Mouse (Mus musculus) embryonic facial prominence, embryonic 11.5 days (tissue): ENCODE results near the gene Bcl2a1b. TPM values are rescaled to one million over a fixed set of nuclear protein-coding genes. Genes with fewer than 3 reads are reported as not detected.
"Not testable (repeated sequence)": the region's sequence is repeated elsewhere in the genome, so short reads cannot be mapped to it uniquely, and the experiment has no call there.

Experiments used
- ATAC-seq: fragments of 200-750 bp; cut with Nextera tagmentation; replicated peaks from 2 replicates; pipeline ENCODE4 v1.8.0; 2017; ENCODE audit warnings: low read depth; ENCODE audit not compliant: insufficient number of reproducible peaks, low FRiP score, low TSS enrichment
- DNase-seq: peaks from one replicate; pipeline ENCODE4 v3.0.0-alpha.2; 2015; ENCODE audit warnings: low spot score
- H3K27ac ChIP-seq: fragments of 300-500 bp; sonication (generic); replicated peaks from 2 replicates; pipeline ENCODE4 v1.5.1; 2014; ENCODE audit warnings: mild to moderate bottlenecking, low read depth, low read length, control low read depth
- H3K27me3 ChIP-seq: fragments of 300-500 bp; sonication (generic); 2 replicates; pipeline ENCODE4 v1.6.1; 2014; ENCODE audit warnings: mild to moderate bottlenecking, low read length, moderate library complexity, mixed read lengths; ENCODE audit not compliant: control insufficient read depth, insufficient read depth
- H3K36me3 ChIP-seq: fragments of 300-500 bp; sonication (generic); replicated peaks from 2 replicates; pipeline ENCODE4 v1.6.1; 2014; ENCODE audit warnings: low read depth, mild to moderate bottlenecking, low read length, moderate library complexity, mixed read lengths; ENCODE audit not compliant: control insufficient read depth, insufficient read depth
- H3K4me1 ChIP-seq: fragments of 300-500 bp; sonication (generic); 2 replicates; pipeline ENCODE4 v1.6.1; 2014; ENCODE audit warnings: low read length, mixed read lengths; ENCODE audit not compliant: control insufficient read depth, insufficient read depth
- H3K4me2 ChIP-seq: fragments of 300-500 bp; sonication (generic); 2 replicates; pipeline ENCODE4 v1.6.1; 2014; ENCODE audit warnings: low read depth, mild to moderate bottlenecking, control low read depth, low read length, moderate library complexity
- H3K4me3 ChIP-seq: fragments of 300-500 bp; sonication (generic); 2 replicates; pipeline ENCODE4 v1.5.1; 2014; ENCODE audit warnings: low read depth, low read length, control low read depth
- H3K9ac ChIP-seq: fragments of 300-500 bp; sonication (generic); replicated peaks from 2 replicates; pipeline ENCODE4 v1.6.1; 2014; ENCODE audit warnings: mild to moderate bottlenecking, control low read depth, low read length
- H3K9me3 ChIP-seq: fragments of 300-500 bp; sonication (generic); replicated peaks from 2 replicates; pipeline ENCODE4 v1.6.1; 2016; ENCODE audit warnings: mild to moderate bottlenecking, low read length, inconsistent platforms, mixed read lengths; ENCODE audit not compliant: control insufficient read depth
- WGBS: fragments of 180-500 bp; shearing (Covaris S2); extraction: QIAGEN DNeasy Blood & Tissue Kit; methylation state at CpG from one replicate; pipeline ENCODE4 v1.1.7; 2014; 5-methylcytosine and 5-hydroxymethylcytosine counted together
- polyA plus RNA-seq: library from polyadenylated mRNA; unstranded; fragments of >200 nt; fragmentation: Nextera tagmentation; extraction: Ambion mirVana; gene quantifications from 2 replicates; pipeline ENCODE4 v1.2.1, GENCODE M21; 2014

Bcl2a1b gene
- polyA plus RNA-seq, 1 experiment from 2014 or later = not detected

DNA sequence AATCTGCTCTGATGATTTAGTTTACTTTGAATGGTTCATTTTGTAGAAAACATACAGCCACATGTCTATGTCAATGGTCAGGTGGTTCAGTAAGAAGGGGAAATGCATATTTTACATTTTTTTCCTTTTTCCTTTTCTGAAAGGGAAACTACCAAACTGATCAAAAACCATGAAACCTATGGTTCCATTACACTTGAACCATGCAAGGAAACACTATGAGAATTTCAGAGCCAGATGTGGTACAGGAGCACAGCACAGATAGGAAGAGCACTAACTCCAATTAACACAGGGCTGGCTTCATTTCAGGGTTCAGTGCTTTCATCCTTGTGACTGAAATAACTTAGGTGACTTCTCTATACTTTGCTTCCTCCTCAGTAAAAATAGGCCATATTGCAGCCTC, 3.2 kb downstream of the Bcl2a1b start:
- ATAC-seq, H3K4me1 ChIP-seq, H3K4me3 ChIP-seq, H3K4me2 ChIP-seq, H3K27me3 ChIP-seq, DNase-seq, H3K27ac ChIP-seq, H3K9ac ChIP-seq, H3K9me3 ChIP-seq, H3K36me3 ChIP-seq: not testable (repeated sequence)

DNA sequence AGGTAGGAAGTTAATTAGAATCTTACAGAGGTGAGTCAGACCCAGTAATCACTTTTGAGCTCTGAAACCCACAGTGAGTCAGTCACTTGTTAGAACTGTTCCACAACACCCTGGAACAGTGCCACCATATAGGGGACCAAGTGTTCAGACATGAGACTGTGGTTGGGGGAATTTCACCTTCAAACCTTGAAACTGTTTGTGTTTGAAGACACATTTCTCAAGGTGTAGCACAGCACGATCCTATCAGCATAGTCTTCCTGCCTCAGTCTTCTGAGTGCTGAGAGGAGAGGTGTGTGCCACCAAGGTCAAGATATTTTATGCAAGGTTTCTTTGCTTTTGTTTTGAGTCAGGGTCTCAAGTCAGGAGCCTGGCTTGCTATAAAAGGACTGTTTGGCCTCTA, 9.9 kb downstream of the Bcl2a1b start:
- not testable (repeated sequence) for H3K9ac ChIP-seq, ATAC-seq, DNase-seq, H3K36me3 ChIP-seq, H3K4me3 ChIP-seq, H3K9me3 ChIP-seq, H3K27ac ChIP-seq, H3K4me1 ChIP-seq, H3K27me3 ChIP-seq, H3K4me2 ChIP-seq
- WGBS = 75% methylated on average over 1 of the region's 1 CpGs

DNA sequence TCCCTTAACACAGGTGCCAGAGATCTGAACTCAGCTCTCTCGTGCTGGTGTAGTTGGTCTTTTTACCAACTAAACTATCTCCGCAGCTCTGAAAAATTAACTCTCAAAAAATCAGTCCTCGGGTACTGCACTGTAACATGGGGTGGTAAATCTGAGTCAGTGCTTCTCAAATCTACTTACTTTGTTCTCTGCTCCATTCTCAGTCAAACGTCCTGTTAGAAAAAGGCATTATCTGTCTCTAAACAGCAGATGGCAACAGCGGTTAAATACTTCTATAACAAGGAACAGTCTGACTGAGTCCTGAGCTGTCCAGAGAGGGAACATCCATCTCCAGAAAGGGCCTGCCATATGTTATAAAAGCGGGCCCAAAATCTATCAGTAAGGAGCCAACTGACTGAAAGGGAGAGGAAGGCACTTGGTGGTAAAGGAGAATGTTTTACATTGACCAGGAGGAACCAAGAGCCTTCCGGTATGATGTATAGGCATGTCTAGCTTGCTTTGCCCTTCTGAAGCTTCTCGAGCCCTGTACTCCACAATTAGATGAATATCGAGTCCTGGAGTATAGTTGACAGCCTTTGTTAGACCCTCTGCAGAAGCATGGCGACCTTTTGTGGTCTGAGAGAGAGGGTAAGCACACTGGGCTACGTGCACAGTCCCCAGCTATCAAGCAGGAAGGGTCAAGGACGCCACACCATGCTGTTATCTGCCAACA, 11.5 kb downstream of the Bcl2a1b start, which contains the start of gene Mthfs:
Gene Mthfs (plus strand): TSS at position 324 of the 712 bp plus-strand sequence.
- ATAC-seq = peak; percentile 47
- not testable (repeated sequence) for H3K9me3 ChIP-seq, H3K4me1 ChIP-seq, H3K36me3 ChIP-seq, H3K9ac ChIP-seq, DNase-seq, H3K27ac ChIP-seq, H3K27me3 ChIP-seq
- Histone ChIP-seq H3K4me3 (peak within 1 kb of the TSS; percentile 14; the same call in 1 of the 2 replicates), H3K4me2 (peak within 1 kb of the TSS; percentile 21; the same call in 1 of the 2 replicates)
- WGBS = 31% methylated on average over 9 of the region's 12 CpGs

DNA sequence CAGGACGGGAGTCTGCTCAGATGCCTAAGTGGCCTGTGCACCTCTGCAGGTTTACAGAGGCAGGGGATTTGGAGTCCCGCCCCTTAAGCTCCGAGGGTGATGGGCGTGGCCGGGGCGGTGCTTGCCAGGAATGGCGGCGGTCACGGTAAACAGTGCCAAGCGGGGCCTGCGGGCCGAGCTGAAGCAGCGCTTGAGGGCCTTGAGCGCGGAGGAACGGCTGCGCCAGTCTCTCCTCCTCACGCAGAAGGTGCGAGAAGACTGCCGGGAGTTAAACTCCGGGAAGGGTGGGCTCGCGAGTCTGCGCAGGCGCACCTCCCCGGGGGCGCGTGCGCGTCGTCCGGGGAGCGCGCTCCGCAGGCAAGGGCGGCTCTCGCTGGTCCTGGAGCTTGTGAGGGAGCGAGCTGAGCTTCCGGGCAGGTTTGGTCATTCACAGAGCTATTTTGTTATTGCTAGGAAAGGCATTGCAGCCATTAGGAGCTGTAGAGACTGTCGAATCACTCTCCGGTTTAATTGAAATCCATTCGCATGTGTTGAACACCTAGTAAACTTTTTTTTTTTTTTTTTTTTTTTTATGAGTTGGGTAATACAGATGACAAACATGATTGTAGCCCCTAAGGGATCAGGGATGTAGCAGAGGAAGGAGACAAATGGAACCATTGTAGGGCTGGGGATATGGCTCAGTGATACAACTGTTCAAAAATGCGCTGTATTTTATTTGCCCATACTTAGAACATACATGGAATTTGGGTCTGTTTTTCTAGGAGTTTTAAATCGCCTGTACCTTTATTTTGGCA, 12.3 kb downstream of the Bcl2a1b start:
- not testable (repeated sequence) for H3K9ac ChIP-seq, H3K27me3 ChIP-seq, H3K9me3 ChIP-seq, H3K4me1 ChIP-seq, H3K36me3 ChIP-seq, DNase-seq, H3K27ac ChIP-seq
- peak overlapping the region; percentile 14; the same call in 1 of the 2 replicates for H3K4me3 ChIP-seq
- peak; percentile 95 for ATAC-seq
- H3K4me2 ChIP-seq = peak overlapping the region; percentile 21; the same call in 1 of the 2 replicates
- WGBS = 6% methylated on average over 8 of the region's 44 CpGs

DNA sequence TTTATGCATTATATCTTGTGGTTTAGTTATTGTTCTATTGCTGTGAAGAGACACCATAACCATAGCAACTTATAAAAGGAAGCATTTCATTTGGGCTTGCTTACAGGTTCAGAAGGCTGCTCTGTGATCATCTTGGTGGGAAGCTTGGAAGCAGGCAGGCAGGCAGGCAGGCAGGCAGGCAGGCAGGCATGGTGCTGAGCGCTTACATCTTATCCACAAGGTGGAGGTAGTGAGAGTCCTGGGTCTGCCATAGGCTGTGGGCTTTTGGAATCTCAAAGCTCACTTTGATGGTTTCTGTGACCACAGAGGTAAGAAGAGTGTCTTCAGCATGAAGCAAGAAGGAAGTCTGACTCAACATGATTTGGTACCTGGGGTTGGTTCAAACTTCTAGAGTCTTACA, 13.4 kb downstream of the Bcl2a1b start:
- 41% methylated on average over 1 of the region's 1 CpGs for WGBS
- H3K36me3 ChIP-seq, H3K9ac ChIP-seq, H3K27ac ChIP-seq, H3K4me1 ChIP-seq, H3K4me2 ChIP-seq, ATAC-seq, H3K9me3 ChIP-seq, H3K4me3 ChIP-seq, DNase-seq, H3K27me3 ChIP-seq: not testable (repeated sequence)

DNA sequence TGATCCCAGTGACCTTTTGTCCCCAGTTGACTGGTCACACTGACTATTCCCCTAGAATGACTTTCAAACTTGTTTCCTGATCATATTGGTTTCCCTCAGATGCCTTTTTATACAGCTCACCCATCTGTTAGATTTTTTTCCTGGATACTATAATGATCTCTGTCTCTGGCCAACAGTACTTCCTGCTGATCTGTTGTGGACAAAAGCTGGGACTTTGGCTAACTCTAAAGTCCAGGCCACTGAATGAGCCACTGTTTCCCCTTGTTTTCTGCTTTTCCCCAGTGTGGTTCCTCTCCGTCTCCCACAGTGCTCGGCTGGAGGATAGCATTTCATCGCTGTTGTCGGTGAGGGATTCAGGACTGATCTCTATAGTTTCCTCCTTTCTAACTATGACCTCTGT, 19.2 kb downstream of the Bcl2a1b start:
- H3K4me1 ChIP-seq, H3K4me3 ChIP-seq, H3K4me2 ChIP-seq, DNase-seq, H3K27me3 ChIP-seq, H3K36me3 ChIP-seq, H3K9ac ChIP-seq, H3K9me3 ChIP-seq, H3K27ac ChIP-seq, ATAC-seq: not testable (repeated sequence)
- 66% methylated on average over 4 of the region's 4 CpGs for WGBS

DNA sequence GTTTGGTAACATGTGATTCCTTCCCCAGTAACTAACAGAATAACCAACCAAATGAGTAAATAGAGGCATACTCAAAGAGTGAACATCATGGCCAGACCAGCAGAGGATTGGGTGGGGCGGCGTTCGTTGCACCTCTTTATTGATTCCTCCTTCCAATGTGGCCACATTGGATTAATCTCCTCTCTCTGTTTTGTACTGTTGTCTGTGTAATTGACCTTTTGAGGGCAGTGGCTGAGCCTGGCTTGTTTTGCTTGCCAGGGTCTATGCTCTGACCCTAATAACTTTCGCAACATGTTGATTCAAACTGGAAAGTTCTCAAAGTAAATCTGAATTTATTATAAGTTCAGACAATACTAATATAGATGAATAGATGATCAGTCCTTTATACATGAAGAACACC, 20.7 kb downstream of the Bcl2a1b start:
- H3K4me2 ChIP-seq, H3K27me3 ChIP-seq, H3K4me3 ChIP-seq, H3K9me3 ChIP-seq, H3K36me3 ChIP-seq, ATAC-seq, H3K9ac ChIP-seq, H3K4me1 ChIP-seq, DNase-seq, H3K27ac ChIP-seq: not testable (repeated sequence)
- WGBS = 98% methylated on average over 3 of the region's 4 CpGs

DNA sequence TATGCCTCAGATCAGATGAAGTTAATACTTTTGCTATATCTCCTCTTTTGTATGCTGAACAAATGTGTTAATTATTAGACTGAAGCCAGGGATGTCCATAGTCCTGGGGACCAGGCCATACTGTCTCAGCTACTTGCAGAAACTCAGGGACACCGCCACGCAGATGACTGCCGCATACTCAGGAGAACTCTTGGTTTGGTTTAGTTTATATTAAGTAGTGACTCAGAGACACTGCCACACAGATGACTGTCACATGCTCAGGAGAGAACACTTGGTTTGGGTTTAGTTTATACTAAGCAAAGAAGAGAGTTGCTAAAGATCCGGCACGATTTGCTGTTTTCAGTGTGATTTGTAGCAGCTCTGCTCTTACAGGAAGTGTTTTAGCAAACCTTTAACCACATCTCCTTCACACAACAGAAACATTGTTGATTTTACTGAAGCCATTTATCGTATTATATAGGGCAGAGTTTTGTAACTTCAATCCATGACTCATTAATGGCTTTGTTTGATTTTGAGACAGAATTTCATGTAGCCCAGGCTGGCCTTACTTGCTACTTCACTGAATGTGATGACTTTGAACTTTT, 21.8 kb downstream of the Bcl2a1b start:
- H3K9me3 ChIP-seq, DNase-seq, H3K9ac ChIP-seq, H3K4me2 ChIP-seq, H3K27ac ChIP-seq, ATAC-seq, H3K27me3 ChIP-seq, H3K4me1 ChIP-seq, H3K4me3 ChIP-seq, H3K36me3 ChIP-seq: not testable (repeated sequence)
- WGBS = 89% methylated on average over 6 of the region's 6 CpGs
